Mouse (Mus musculus) naive thymus-derived CD4-positive, alpha-beta T cell, adult 2 months (primary cell): ENCODE measurements at regions not wholly inside any gene's neighbourhood (a gene's known extent, or its start where the extent isn't known, plus 50 kb on each side); places are given as distances from the start of the nearest gene placed in this dataset.

Experiments used
- DNase-seq: peaks from one replicate; pipeline ENCODE4 v3.0.0-alpha.2; 2011; ENCODE audit warnings: low read depth

GRCm38 (mm10) chr13:110784822-110785221 is 390.0 kb downstream of the Plk2 start:
- no peak for DNase-seq

GRCm38 (mm10) chr13:110798313-110798712 is 403.5 kb downstream of the Plk2 start:
- no peak for DNase-seq

- DNase-seq: no peak
Observed at GRCm38 (mm10) chr13:110802841-110803240, 408.0 kb downstream of the Plk2 start.

- DNase-seq: no peak
Observed at GRCm38 (mm10) chr13:110812401-110812800, 417.6 kb downstream of the Plk2 start.

GRCm38 (mm10) chr13:110814066-110814465 is 419.2 kb downstream of the Plk2 start:
- DNase-seq: no peak

- DNase-seq: no peak
Observed at GRCm38 (mm10) chr13:110819301-110819862, 424.5 kb downstream of the Plk2 start.

- no peak for DNase-seq
Observed at GRCm38 (mm10) chr13:110824878-110825277, 429.9 kb upstream of the Actbl2 start.

- DNase-seq: no peak
Observed at GRCm38 (mm10) chr13:110832442-110832841, 422.4 kb upstream of the Actbl2 start.

- no peak for DNase-seq
Observed at GRCm38 (mm10) chr13:110836936-110837335, 417.9 kb upstream of the Actbl2 start.

- DNase-seq: no peak
Observed at GRCm38 (mm10) chr13:110841949-110842348, 412.9 kb upstream of the Actbl2 start.

- DNase-seq: no peak
Observed at GRCm38 (mm10) chr13:110845695-110846094, 409.1 kb upstream of the Actbl2 start.

GRCm38 (mm10) chr13:110852996-110853727 is 401.7 kb upstream of the Actbl2 start:
- no peak for DNase-seq

GRCm38 (mm10) chr13:110854213-110854612 is 400.6 kb upstream of the Actbl2 start:
- DNase-seq: no peak

- no peak for DNase-seq
Observed at GRCm38 (mm10) chr13:110865902-110866512, 388.8 kb upstream of the Actbl2 start.

GRCm38 (mm10) chr13:110866713-110867112 is 388.1 kb upstream of the Actbl2 start:
- DNase-seq: no peak

GRCm38 (mm10) chr13:110871125-110871775 is 383.6 kb upstream of the Actbl2 start:
- no peak for DNase-seq

GRCm38 (mm10) chr13:110871776-110872135 is 383.1 kb upstream of the Actbl2 start:
- DNase-seq: no peak

- DNase-seq: no peak
Observed at GRCm38 (mm10) chr13:110881573-110881972, 373.2 kb upstream of the Actbl2 start.

GRCm38 (mm10) chr13:110882173-110882572 is 372.6 kb upstream of the Actbl2 start:
- no peak for DNase-seq

- no peak for DNase-seq
Observed at GRCm38 (mm10) chr13:110882661-110883172, 372.1 kb upstream of the Actbl2 start.

- DNase-seq: no peak
Observed at GRCm38 (mm10) chr13:110893909-110894308, 360.9 kb upstream of the Actbl2 start.

- no peak for DNase-seq
Observed at GRCm38 (mm10) chr13:110895349-110895748, 359.5 kb upstream of the Actbl2 start.

- no peak for DNase-seq
Observed at GRCm38 (mm10) chr13:110895900-110896299, 358.9 kb upstream of the Actbl2 start.
